Mouse (Mus musculus): ENCODE data around the gene Ppil4. TPM values are rescaled to one million over a fixed set of nuclear protein-coding genes. Genes with fewer than 3 reads are reported as not detected.
"Not testable (repeated sequence)": the region's sequence is repeated elsewhere in the genome, so short reads cannot be mapped to it uniquely, and the experiment has no call there.

Gene Ppil4
- 4.3 and 5.1 TPM in 2 replicates for polyA plus RNA-seq (2012; rRNA removed)

DNA sequence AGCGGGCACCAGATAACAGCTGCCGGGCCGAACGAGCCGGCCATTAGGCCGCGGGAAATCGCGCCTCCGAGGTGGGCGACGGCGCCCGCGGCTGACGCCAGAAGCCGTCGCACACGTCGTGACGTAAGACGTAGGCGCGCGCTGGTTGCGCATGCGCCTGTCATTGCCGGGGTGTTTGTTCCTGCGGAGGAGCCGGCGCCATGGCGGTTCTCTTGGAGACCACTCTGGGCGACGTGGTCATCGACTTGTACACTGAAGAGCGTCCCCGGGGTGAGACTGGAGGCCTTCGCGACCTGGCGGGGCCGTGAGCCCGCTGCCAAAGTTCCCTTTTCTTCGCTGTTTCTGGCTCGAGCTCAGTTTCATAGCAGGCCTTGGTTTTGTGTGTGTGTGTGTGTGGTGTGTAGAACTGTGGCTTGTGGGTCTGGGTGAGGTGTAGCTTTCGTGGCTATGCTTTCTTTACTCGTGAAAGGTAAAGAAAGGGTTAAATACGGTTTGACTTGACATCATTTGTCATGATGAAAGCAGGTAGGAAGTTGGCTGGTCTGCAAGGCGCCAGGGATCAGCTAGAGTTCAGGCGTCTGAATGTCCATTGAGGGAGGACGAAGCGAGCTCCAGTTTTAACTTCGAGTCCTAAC lies at the start of gene Ppil4, which contains the start of gene Ginm1:
Gene Ppil4 (plus strand): TSS at position 141 of the 635 bp plus-strand sequence.
Gene Ginm1 (minus strand): TSS at position 74 of the 635 bp plus-strand sequence.
- under 1% methylated on average over 52 of the region's 52 CpGs for WGBS
- DNase-seq (ENCODE audit: low read depth, low spot score) = peak; percentile 54

DNA sequence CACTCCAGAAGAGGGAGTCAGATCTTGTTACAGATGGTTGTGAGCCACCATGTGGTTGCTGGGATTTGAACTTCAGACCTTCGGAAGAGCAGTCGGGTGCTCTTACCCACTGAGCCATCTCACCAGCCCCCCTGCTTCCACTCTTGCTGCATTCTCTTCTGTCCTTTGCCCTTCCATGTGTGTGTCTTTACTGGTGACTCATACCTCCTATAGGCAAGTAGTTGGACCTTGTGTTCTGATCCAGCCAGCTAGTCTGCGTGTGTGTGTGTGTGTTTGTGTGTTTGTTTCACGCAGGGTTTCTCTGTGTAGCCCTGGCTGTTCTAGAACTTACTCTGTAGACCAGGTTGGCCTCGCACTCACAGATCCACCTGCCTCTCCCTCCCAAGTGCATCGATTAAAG lies 47.2 kb upstream of the Ppil4 start:
- WGBS = 90% methylated on average over 6 of the region's 6 CpGs
- not testable (repeated sequence) for DNase-seq (ENCODE audit: low read depth, low spot score)

DNA sequence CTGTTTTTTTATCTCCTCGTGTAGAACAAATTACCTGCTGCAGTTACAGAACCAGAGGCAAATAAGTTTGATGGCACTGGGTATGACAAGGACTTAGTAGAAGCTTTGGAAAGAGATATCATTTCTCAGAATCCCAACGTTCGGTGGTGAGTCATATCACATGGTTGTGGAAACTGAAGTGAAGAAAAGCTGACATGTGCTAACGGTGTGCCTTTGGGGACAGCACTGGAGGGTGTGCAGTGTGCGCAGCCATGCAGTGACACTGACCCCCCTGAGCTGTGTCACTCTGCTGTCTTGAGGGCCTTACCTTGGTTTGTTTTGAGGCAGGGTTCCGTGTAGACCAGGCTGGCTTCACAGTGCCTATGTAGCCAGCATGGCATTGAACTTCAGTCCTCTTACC lies 43.9 kb upstream of the Ppil4 start:
- whole genome bisulfite sequencing = 88% methylated on average over 6 of the region's 6 CpGs
- no peak for DNase-seq (ENCODE audit: low read depth, low spot score)

DNA sequence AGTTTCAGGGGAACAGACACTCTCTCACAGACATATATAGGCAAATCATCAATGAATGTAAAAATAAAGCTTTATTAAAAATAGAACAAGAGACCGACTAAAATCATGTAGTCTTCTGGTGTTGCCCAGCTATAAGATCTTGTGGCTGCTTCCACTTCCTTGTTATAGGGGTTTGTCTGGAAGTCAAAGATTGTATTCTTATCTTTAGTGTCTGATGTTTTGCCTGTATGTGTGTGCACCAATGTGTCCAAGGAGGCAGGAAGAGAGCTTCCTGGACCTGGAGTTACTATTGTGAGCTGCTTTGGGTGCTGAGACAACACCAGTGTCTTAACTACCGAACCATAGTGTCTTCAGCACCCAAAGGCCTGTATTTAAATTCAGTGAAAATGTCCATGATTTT lies 35.1 kb upstream of the Ppil4 start:
- 89% methylated on average over 2 of the region's 2 CpGs for WGBS
- no peak for DNase-seq (ENCODE audit: low read depth, low spot score)

DNA sequence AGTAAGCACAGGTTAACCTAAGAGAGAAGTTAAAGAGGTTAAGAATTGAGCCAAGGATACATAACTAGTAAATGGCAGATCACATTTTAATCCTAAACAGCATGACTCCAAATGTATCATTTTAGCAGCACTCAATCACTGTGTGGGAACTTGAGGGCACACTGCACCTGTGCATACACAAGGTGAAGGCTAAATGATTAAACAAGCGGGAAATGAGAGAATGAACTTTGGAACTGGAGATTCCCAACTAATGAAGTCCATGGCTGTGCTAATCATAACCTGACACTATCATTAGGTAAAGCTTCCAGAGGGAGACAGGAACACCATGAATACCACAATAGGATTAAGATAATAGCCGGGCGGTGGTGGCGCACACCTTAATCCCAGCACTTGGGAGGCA lies 20.3 kb upstream of the Ppil4 start:
- WGBS = 89% methylated on average over 4 of the region's 4 CpGs
- DNase-seq (ENCODE audit: low read depth, low spot score) = no peak

DNA sequence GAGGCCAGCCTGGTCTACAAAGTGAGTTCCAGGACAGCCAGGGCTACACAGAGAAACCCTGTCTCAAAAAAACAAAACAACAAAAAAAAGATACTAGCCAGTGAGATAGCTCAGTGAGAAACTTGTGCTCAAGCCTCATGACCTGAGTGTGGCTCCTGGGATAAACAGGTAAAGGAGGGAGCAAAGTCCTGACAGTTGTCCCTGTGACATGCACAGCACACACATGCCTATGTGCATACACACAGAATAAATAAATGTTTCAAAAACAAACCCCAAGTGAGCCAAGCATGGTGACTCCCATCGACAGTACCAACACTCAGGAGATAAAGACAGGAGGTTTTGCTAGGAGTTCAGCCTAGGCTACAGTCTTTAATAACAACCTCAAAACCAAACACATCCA lies 19.9 kb upstream of the Ppil4 start:
- 91% methylated on average over 1 of the region's 1 CpGs for WGBS

DNA sequence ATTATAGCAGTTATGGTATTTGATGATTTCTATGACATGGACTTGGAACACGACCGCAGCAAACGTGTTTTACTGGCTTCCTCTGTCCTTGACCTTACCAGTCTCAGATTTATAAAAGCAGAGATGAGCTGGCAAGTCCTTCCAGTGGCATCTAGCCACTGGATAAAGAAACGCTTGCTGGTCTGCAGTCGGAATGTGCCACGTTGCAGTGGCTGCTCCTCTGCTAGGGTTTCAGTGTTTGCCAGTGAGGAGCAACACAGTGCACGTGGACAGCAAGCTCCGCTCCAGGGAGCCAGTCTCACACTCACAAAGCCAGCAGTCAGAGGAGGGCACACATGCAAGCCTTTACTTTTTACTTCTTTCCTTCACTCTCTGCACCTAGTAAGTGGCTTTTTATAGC lies 17.3 kb upstream of the Ppil4 start:
- no peak for DNase-seq (ENCODE audit: low read depth, low spot score)
- WGBS = 84% methylated on average over 8 of the region's 8 CpGs

More for the DNA sequence above, 19.9 kb upstream of the Ppil4 start:
- no peak for DNase-seq (ENCODE audit: low read depth, low spot score)

DNA sequence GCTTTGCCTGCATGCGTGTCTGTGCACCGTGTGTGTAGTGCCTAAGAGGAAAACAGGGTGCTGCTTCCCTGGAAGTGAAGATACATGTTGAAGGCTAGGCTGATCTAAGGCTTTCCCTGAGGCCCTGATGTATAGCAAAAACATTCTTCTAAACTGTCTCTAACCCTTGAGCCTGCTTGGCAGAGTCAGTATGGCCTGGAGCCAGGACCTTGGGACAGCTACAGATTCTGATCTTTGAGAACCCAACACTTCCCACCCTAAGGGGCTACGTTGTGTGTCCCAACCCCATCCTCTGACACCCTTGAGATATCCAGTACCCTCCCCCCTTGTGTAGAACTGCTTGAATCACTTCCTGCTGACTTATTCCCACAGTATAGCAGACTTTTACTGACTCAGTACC lies 14.3 kb upstream of the Ppil4 start:
- 92% methylated on average over 3 of the region's 3 CpGs for WGBS
- no peak for DNase-seq (ENCODE audit: low read depth, low spot score)

DNA sequence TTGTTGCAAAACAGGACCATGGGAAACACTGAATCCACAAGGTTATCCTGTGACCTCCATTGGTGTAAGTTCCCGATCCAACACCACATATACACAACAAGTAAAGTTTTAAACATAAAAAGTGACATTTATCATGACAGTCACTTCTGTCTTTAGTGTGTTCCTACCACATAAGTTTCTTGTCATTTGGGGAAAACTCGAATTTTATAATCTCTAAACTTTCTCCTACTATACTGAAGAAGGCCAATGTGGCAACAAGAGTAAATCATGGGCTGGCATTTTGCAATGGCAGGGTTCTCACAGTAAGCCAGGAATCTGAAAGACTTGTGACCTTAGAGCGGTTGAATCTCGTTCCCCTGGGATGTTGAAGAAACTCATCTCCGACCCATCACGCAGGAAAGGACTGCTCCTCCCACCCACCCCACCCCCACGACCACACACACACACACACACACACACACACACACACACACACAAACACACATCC lies 12.9 kb upstream of the Ppil4 start:
- 11% methylated on average over 7 of the region's 7 CpGs for WGBS
- no peak for DNase-seq (ENCODE audit: low read depth, low spot score)

DNA sequence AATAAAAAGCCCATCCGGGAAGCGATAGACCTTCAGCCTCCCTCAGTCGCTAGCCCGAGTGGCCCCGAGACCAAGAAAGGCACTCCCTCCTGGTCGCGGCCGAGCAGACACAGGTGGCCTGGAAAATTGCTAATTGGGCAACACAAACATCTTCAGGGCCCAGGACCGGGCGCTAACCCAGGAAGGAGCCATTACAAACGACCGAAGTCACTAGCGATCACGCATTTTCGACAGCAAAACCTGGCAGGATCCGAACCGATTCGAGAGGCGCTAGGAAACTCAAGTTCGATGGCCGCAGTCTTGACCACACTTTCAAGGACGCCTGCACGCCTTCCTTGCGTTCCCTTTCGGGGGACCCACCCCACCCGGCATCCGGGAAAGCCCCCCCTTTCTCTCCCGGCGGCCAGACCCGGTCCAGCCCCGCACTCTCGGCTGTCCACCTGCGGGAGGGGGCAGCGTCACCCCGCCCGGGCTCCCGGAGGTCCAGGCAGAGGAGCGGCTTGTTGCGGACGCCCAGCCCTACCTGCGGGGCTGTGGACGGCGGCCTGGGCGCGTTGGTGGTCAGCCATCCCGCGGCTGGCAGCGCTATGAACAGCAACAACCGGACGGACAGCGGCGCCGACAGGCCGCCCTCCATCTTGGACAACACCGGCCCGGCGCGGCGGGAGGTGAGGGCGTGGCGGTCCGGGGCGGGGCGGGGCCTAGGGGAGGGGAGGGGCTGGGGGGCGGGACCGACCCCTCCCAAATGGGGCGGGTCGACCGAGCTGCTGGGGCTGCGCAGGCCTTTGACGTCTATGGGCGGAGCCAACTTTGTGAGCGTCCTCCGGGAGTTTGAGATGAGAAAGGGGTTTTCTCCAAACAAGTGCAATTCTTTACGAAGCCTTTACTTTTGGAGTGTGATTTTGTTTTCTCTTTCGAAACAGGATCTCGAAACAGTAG lies 12.2 kb upstream of the Ppil4 start:
- under 1% methylated on average over 67 of the region's 77 CpGs for WGBS
- peak; percentile 69 for DNase-seq (ENCODE audit: low read depth, low spot score)

DNA sequence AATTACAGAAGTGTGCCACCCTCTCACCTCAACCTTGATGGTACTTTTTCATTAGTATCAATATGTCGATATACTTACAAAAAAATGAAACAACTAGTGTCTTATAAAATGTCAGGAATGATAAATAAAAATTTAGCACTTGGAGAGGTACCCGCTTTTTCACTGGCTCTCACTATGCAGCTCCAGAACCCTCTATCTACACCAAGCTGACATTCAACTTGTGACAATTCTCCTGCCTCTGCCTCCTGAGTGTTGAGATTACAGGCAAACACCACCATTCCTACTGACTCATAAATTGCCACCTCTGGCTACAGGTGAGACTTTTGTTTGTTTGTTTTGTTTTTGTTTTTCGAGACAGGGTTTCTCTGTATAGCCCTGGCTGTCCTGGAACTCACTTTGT lies 11.5 kb upstream of the Ppil4 start:
- DNase-seq (ENCODE audit: low read depth, low spot score) = no peak
- 43% methylated on average over 3 of the region's 3 CpGs for WGBS

DNA sequence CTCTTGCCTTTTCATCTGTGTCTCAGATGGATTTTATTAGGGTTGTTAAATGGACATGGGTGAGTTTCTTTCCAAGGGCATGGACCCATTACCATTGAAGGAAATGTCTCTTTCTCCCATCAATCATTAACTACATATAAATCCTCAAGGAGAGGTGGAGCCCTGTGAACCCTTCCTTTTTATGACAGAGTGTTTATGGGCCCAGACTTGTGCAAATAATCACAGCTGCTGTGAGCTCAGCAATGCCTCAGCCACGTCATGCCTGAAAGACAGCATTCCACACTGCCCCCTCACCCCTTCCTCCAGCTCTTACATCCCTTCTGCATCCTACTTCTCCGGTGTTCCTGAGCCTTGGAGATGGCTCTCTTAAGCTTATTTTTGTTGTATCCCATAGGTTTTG lies 5.4 kb upstream of the Ppil4 start:
- WGBS = 13% methylated on average over 2 of the region's 2 CpGs
- DNase-seq (ENCODE audit: low read depth, low spot score) = peak; percentile 88

DNA sequence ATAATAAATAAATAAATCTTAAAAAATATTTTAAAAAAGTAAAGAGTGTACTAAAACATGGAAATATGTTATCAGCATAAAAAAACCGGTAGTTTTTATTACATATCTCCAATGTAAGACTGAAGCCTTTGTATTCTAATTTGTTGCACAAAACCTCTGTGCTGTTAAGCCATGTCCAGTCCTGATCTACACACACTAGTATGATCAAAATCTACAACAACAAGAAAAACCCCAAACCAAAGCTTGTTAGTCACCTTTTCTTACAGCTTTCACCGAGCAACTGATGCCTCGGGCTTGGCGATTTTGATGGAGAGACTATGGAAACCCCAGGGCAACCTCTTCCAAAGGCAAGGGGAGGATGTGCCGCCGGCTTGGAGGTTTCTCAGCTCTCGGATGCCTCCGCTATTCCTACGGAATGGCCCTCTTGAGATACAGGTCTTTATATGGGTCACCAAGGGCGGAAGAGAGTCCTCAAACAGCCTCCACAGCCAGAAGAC lies 389 bp upstream of the Ppil4 start:
- no peak for DNase-seq (ENCODE audit: low read depth, low spot score)
- WGBS = under 1% methylated on average over 10 of the region's 10 CpGs

DNA sequence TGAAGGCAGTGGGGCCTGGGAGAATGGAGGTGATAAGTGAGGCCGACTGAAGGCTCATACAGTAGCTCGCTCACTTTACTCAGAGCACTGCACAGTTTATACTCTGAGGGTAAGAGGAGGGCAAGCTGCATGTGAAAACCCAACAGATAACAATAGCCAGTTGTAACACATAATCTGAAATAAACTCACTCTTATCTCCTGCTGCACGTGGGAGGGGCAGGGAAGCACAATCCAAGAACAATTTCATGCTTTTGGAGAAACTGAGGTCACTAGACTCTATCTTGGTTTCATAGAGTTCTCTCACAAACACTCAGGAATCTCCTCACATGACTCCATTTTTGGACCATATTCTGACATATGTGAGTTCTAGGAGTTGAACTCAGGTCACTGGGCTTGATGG lies 8.6 kb downstream of the Ppil4 start:
- no peak for DNase-seq (ENCODE audit: low read depth, low spot score)
- 90% methylated on average over 3 of the region's 3 CpGs for WGBS

DNA sequence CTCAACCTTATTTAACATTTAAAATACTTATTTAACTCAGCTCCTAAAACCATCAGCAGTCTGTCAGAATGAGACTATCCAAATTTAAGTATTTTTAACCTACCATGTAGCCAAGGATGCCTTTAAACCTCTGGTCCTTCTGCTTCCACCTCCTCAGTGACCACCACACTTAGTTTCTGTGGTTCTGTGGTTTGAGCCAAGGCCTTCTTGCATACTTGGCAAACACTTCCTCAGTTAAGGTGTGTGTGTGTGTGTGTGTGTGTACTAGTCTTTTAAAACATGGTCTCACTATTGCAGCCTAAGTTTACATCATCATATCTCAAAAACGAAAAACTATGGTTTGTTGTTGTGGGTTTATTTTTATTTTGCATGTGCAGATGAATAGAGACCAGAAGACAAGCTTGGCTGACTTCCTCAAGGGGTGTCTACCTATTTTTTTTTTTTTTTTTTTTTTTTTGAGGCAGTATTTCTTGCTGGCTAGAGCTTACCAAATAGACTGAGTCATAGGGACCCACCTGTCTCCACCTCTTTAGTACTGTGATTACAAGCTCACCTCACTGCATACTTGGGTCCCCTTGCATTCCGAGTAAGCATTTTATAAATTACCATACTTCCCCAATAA lies 9.9 kb downstream of the Ppil4 start:
- 67% methylated on average over 2 of the region's 2 CpGs for WGBS

DNA sequence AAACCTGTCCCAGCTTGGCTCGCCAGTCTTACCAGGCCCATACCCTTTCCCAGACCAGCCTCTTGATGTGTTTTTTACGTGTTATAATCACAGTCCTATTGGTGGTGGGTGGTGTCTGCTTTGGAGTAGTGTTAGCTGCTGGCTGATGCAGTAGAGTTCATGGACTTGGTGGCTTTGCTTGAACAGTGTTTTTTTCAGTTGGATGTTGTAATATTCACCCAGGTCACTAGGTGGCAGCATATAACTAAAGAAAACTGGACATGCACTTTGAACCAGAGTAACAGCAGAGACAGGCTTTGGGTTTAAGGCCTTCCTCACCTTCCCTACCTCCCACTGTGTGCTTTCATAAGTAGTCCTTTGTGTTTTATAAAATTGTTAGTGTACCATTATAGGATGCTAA lies 17.2 kb downstream of the Ppil4 start:
- peak; percentile 67 for DNase-seq (ENCODE audit: low read depth, low spot score)
- 43% methylated on average over 2 of the region's 2 CpGs for WGBS

More for the DNA sequence above, 9.9 kb downstream of the Ppil4 start:
- DNase-seq (ENCODE audit: low read depth, low spot score) = no peak

DNA sequence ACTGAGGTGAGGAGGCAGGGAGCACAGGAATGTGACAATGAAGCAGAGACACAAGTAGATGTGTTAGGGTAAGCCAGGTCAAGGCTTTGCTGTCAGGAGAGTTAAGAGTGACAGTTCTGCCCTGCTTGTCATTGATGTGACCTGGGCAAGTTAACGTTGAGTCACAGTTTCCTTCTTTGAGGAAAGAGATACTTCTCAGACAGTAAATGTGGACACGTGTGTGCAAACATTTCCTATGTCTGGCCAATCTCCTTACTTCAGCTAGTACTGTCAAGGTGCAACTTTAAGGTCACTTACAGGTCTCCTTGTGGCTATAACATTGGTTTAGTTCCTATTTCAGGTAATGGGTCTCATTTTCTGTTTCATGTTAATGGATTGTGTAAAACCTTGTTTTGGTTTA lies 23.8 kb downstream of the Ppil4 start:
- 52% methylated on average over 2 of the region's 2 CpGs for WGBS
- no peak for DNase-seq (ENCODE audit: low read depth, low spot score)

DNA sequence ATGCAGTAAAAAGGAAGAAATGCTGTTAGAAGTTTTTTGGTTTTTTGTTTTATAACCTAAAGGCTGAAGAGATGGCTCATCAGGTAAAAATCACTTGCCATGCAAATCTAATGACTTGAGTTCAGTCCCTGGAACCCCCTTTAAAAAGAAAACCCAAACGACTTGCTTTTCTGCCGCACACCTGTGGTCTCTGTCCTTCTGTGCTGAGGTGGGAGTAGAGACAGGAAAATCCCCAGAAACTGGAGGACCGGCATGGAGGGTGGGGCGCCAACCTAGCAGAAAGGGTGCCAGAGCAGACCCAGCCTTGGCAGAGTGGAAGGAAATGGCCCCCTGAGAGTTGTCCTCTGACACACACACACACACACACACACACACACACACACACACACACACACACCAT lies 26.0 kb downstream of the Ppil4 start:
- WGBS = 86% methylated on average over 4 of the region's 4 CpGs

DNA sequence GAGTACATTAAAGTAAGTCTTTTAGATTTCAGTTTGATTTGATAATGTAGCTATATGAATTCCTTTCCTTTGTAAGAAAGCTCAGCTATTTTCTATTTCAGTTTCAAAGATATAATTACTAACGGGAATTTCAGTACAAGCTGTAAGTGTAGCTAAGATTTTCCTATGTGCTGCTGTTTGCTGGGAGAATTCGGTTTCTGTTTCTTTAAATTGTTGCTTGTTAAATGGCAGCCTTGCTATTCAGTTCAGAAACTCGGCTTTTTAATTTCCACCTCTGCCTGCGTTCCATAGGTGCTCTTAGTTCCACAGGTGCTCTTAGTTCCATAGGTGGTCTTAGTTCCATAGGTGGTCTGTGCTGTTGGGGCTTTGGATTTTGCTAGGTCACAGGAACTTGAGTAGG lies 26.5 kb downstream of the Ppil4 start:
- 91% methylated on average over 4 of the region's 4 CpGs for WGBS
- DNase-seq (ENCODE audit: low read depth, low spot score) = no peak

More for the DNA sequence above, 26.0 kb downstream of the Ppil4 start:
- DNase-seq (ENCODE audit: low read depth, low spot score) = no peak

DNA sequence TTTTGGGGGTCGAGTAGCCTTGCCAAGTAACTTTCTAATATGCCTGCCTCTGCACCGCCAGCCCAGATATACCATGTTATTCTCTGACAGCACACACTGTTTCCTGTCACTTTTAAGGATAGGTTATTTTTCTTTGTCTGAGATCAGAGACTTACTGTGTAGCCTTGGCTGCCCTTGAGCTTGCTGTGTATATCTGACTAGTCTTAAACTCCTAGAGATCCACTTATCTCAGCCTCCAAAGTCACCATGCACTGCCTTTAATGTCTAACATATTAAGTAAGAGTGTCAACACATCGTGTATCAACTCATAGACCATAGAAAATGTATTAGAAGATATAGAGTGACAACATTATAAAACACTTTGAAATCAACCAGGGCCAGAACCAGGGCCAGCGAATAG lies 26.9 kb downstream of the Ppil4 start:
- DNase-seq (ENCODE audit: low read depth, low spot score) = no peak
- 84% methylated on average over 4 of the region's 4 CpGs for WGBS

Measured in large intestine, adult 2 months (tissue).